Mouse (Mus musculus): Measurements from ENCODE around the gene Vps18.

DNA sequence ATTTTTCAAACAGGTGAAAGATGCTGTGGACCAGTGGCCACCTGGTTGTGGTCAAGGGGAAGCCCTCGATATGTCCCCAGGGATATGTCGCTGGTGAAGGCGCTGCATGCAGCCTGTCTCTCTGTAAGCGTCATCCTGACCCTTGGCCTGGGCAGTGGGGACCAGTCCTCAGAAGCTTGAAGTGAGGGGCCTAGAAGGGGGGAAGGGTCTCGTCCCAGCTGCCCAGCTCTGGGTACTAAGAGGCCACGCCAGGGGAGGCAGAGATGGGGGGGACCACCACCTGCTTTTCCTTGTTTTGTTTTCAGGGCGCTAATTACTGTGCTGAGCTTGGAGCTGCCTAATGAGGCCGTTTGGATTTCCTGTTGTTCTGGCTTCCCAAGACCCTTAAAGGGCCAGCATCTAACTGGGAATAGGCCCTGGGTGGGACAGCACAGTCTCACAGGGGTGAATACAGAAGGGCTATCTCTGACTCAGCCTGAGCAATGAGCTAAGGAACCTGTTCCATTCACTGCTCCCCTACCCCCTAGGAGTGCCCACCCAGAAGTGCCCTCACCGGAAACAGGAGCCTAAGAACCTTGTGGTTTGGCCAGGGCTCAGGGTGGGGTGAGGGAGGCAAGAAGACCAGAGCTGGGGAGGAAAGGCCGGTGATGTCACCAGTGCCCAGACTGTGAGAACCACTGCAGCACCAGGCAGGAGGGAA lies 25.4 kb downstream of the Vps18 start:
- TF ChIP-seq CTCF (IDR thresholded peaks at IDR 0.05; ENCODE audit: low read depth, low read length) (no peak), TAL1 (conservative IDR thresholded peaks at IDR 0.05; ENCODE audit: low read depth, low read length) (no peak), POLR2AphosphoS5 (IDR thresholded peaks at IDR 0.05; ENCODE audit: insufficient replicate concordance, low read depth, low read length) (no peak)

Measured in G1E (cell line).